Mouse (Mus musculus) urinary bladder, postnatal 0 days (tissue): ENCODE measurements around the gene Ubald2. TPM values are rescaled to one million over a fixed set of nuclear protein-coding genes. Genes with fewer than 3 reads are reported as not detected.

ENCODE experiments used
- polyA plus RNA-seq: library from polyadenylated mRNA; unstranded; fragments of >200 nt; fragmentation: Nextera tagmentation; extraction: Ambion mirVana; gene quantifications from 2 replicates; pipeline ENCODE4 v1.2.1, GENCODE M21; 2015

The Ubald2 gene
- polyA plus RNA-seq: 28.5 and 29.0 TPM in 2 replicates

GRCm38 (mm10) chr11:116433356-116434286, at the start of gene Ubald2:
Ubald2 (plus strand) TSS chr11:116434094.

GRCm38 (mm10) chr11:116412904-116413630, 20.8 kb upstream of the Ubald2 start, which contains the start of gene Rnf157:
Rnf157 (minus strand) TSS chr11:116413032.

GRCm38 (mm10) chr11:116466141-116466540, 32.2 kb downstream of the Ubald2 start, which contains the start of gene Qrich2:
Qrich2 (minus strand) TSS chr11:116466241.

Other genes with a start within 250 kb of the Ubald2 start
- 26.7 and 29.4 TPM in 2 replicates for gene Ten1, start 235.2 kb upstream of the Ubald2 start, polyA plus RNA-seq
- gene Acox1, start 235.0 kb upstream of the Ubald2 start, polyA plus RNA-seq: 32.0 and 37.1 TPM in 2 replicates
- gene Evpl, start 196.0 kb upstream of the Ubald2 start, polyA plus RNA-seq: 17.0 and 21.1 TPM in 2 replicates
- 56.4 and 58.5 TPM in 2 replicates for gene Srp68, start 159.9 kb upstream of the Ubald2 start, polyA plus RNA-seq
- gene Galr2, start 153.2 kb upstream of the Ubald2 start, polyA plus RNA-seq: 3.9 and 4.6 TPM in 2 replicates
- gene Exoc7, start 126.9 kb upstream of the Ubald2 start, polyA plus RNA-seq: 43.7 and 51.1 TPM in 2 replicates
- gene Foxj1, start 98.7 kb upstream of the Ubald2 start, polyA plus RNA-seq: 0.19 and 0.45 TPM in 2 replicates
- 3.8 and 5.7 TPM in 2 replicates for gene Rnf157, start 21.1 kb upstream of the Ubald2 start, polyA plus RNA-seq
- gene Qrich2, start 32.1 kb downstream of the Ubald2 start, polyA plus RNA-seq: 0.15 TPM in 1 of 2 replicates, not detected in the other
- 104 and 124 TPM in 2 replicates for gene Prpsap1, start 60.1 kb downstream of the Ubald2 start, polyA plus RNA-seq
- gene Sphk1, start 96.8 kb downstream of the Ubald2 start, polyA plus RNA-seq: 11.5 and 12.1 TPM in 2 replicates
- gene Ube2o, start 147.4 kb downstream of the Ubald2 start, polyA plus RNA-seq: 7.0 and 8.3 TPM in 2 replicates
- gene Aanat, start 152.3 kb downstream of the Ubald2 start, polyA plus RNA-seq: not detected in 2 replicates
- 3.3 and 6.2 TPM in 2 replicates for gene Rhbdf2, start 192.9 kb downstream of the Ubald2 start, polyA plus RNA-seq
- gene Prcd, start 219.4 kb downstream of the Ubald2 start, polyA plus RNA-seq: 2.0 and 2.1 TPM in 2 replicates
- 83.3 and 84.4 TPM in 2 replicates for gene Cygb, start 220.2 kb downstream of the Ubald2 start, polyA plus RNA-seq